Mouse (Mus musculus): Measurements from ENCODE around the gene 1700057G04Rik. TPM values are rescaled to one million over a fixed set of nuclear protein-coding genes. Genes with fewer than 3 reads are reported as not detected.

1700057G04Rik gene
- polyA plus RNA-seq, 1 experiment from 2014 or later: not detected

DNA sequence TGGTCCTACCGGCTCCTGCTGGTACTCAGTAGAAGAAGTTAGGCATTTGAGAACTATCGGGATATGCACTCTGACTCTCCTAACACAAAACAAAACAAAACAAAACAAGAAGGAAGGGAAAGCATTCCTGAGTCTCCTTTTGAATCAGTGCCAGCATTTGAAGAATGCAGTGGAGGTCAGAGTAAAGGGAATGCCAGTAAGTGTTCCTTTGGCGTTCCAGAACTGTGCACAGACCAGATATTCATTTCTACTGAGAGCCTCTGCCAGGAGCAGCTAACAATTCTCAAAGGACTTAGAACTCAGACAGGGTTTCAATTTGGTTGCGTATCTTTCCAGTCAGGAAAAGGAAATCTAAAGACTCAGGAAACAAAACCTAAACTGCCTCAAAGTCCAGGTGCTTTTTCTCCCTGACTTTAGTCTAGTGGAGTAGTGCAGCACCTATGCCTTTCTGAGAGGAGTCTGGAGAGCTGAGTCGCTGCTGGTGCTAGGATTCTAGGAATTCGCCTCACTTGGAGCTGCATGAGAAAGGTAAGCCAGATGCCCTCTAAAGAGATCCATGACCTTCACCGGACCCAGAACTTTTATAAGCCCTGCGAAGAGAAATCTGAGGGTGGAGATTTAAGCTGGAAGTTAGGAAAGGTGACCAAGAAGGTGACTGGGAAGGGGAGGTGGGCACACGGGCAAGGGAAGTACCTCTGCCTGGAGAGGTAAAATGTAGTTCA, 33.5 kb upstream of the 1700057G04Rik start, which contains the start of gene Plscr2:
Gene Plscr2 (plus strand): TSS at position 117 of the 722 bp plus-strand sequence.
- Histone ChIP-seq H3K4me2 (0 out of 2 replicates have a peak within 1 kb of the TSS, but pooled peaks have one; percentile 5), H3K27ac (0 out of 2 replicates have a peak within 1 kb of the TSS, but pooled peaks have one; percentile 22), H3K9me3 (no peaks in the 10 kb centered on the region), H3K9ac (no peak within 1 kb of the TSS), H3K4me1 (peaks cover 10% of the 10 kb centered on the region; the same call in 1 of the 2 replicates), H3K36me3 (peaks cover 3% of the 10 kb centered on the region), H3K27me3 (no peaks in the 10 kb centered on the region), H3K4me3 (no peak within 1 kb of the TSS)
- ATAC-seq (ENCODE audit: insufficient number of reproducible peaks, insufficient read depth, low FRiP score, low TSS enrichment, low read depth): peak; percentile 48; the same call in 1 of the 2 replicates
- 59% methylated on average over 9 of the region's 9 CpGs for WGBS

DNA sequence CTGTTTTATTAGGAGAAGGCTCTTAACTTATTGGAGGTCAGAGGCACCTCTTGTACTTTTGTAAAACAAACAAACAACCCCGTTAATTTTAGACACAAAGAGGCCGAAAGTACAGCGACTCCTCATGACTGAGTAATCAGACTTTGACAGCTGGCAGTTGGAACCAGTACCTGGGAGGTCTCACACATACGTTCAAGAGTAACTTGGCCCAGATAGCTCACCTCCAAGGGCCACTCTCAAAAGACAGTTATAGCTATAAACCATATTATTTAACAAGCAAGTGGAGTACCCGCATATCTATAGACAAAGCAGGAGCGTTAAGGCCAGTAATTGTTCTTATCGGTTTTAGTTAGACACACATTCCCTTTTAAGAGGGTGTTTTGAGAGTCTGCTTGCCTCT, 32.8 kb upstream of the 1700057G04Rik start:
- no peaks in the 10 kb centered on the region for H3K27me3 ChIP-seq
- H3K27ac ChIP-seq: no peak overlapping the region
- H3K4me2 ChIP-seq: no peak overlapping the region
- H3K36me3 ChIP-seq: no peaks in the 10 kb centered on the region
- H3K9me3 ChIP-seq: no peaks in the 10 kb centered on the region
- ATAC-seq (ENCODE audit: insufficient number of reproducible peaks, insufficient read depth, low FRiP score, low TSS enrichment, low read depth): no peak
- H3K9ac ChIP-seq: no peak overlapping the region
- H3K4me1 ChIP-seq: peaks cover 10% of the 10 kb centered on the region; the same call in 1 of the 2 replicates
- 77% methylated on average over 7 of the region's 7 CpGs for WGBS
- no peak overlapping the region for H3K4me3 ChIP-seq

DNA sequence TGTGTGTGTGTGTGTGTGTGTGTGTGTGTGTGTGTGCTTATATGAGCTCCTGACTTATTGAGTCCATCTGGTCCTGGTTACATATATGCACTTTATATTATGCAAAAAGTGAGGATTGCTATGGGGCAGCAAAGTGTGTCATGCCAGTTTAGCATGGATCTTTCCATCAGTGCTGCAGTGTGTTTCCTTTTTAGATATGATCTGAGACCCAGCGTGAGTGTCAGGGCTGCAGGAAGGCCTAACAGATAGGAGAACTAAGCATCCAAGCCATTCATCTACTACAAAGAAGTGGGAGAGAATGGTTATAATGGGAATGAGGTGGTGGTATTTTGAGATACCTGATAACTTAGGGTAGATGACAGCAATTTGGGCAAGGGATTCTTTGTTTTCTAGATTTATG, 29.1 kb upstream of the 1700057G04Rik start:
- peaks cover 12% of the 10 kb centered on the region; the same call in 1 of the 2 replicates for H3K4me1 ChIP-seq
- no peak for ATAC-seq (ENCODE audit: insufficient number of reproducible peaks, insufficient read depth, low FRiP score, low TSS enrichment, low read depth)
- no peaks in the 10 kb centered on the region for H3K9me3 ChIP-seq
- no peak overlapping the region for H3K9ac ChIP-seq
- no peaks in the 10 kb centered on the region for H3K36me3 ChIP-seq
- no peaks in the 10 kb centered on the region for H3K27me3 ChIP-seq
- no peak overlapping the region for H3K27ac ChIP-seq
- 67% methylated on average over 1 of the region's 1 CpGs for WGBS
- H3K4me2 ChIP-seq: no peak overlapping the region
- no peak overlapping the region for H3K4me3 ChIP-seq

DNA sequence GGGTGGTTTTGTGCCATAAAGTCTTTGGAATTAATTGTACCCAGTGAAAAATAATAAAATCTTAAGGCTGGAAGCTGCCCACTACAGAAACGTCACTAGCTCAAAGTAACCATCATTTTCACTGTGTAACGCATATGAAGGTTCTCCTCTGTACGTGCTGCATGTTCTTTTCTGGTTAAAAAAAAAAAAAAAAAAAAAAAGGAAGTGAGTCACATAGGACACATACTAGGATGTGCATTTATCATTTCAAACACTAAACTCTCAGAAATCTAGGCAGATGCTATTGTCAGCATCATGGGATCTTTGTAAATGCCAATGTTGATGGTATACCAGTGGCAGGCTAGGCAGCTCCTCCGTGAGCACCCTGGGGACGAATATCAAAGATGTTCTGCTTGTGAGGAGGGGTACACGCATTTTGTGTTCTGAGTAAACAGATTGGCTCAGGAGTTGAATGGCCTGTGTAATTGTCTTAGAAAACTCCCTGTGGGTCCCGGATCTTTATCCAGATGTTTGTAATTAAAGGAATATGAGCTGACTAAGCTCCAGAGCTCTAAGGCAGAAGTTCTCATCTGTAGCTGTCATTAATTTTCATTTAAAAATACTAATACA, 26.5 kb upstream of the 1700057G04Rik start:
- Histone ChIP-seq H3K9ac (no peak overlapping the region), H3K9me3 (no peaks in the 10 kb centered on the region), H3K27me3 (no peaks in the 10 kb centered on the region), H3K4me1 (0 out of 2 replicates have a peak, but pooled peaks cover 2% of the 10 kb centered on the region), H3K27ac (no peak overlapping the region), H3K4me3 (no peak overlapping the region), H3K36me3 (no peaks in the 10 kb centered on the region), H3K4me2 (no peak overlapping the region)
- no peak for ATAC-seq (ENCODE audit: insufficient number of reproducible peaks, insufficient read depth, low FRiP score, low TSS enrichment, low read depth)
- 19% methylated on average over 7 of the region's 7 CpGs for WGBS

DNA sequence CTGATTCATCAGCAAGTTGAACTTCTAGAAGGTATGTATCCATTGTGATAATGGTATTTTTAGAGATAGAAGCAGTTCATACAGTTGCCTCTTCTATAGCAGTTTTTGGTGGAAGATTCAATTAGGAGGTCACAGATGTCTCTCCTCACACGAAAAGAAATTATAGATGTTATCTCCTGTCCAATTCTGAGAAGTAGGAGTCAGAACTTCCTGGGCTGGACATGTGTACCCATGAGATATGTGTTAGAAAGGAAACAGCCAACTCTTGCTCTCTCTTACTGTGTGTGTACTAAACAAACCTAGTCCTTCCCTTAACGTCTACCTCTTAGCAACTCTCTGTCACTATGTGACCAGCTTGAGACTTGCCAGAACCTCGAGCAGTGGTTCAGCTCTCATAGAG, 19.5 kb upstream of the 1700057G04Rik start:
- Histone ChIP-seq H3K9ac (no peak overlapping the region), H3K36me3 (no peaks in the 10 kb centered on the region), H3K27ac (no peak overlapping the region), H3K4me2 (no peak overlapping the region), H3K9me3 (no peaks in the 10 kb centered on the region), H3K4me3 (no peak overlapping the region), H3K4me1 (no peaks in the 10 kb centered on the region), H3K27me3 (no peaks in the 10 kb centered on the region)
- ATAC-seq (ENCODE audit: insufficient number of reproducible peaks, insufficient read depth, low FRiP score, low TSS enrichment, low read depth): no peak
- 75% methylated on average over 3 of the region's 3 CpGs for WGBS

DNA sequence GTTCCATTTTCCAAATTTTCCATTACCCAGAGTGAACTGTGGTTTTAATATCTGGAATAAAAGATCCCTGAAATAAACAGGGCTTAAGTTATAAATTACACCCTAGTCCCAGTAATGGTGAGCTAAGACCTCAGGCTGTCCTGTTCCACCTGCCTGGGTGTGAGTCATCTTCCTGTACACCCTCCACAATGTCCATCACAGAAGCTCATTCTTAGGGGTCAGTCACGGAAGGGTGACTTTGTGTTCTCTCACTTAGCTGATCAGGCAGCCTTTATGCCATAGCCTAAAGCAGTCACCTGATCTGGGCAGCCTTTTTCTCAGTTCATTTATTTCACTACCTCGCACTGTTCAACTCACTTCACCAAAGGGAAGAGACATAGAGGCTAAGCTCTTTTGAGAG, 17.0 kb upstream of the 1700057G04Rik start:
- no peak for ATAC-seq (ENCODE audit: insufficient number of reproducible peaks, insufficient read depth, low FRiP score, low TSS enrichment, low read depth)
- Histone ChIP-seq H3K27me3 (no peaks in the 10 kb centered on the region), H3K4me3 (no peak overlapping the region), H3K36me3 (no peaks in the 10 kb centered on the region), H3K9ac (no peak overlapping the region), H3K4me1 (no peaks in the 10 kb centered on the region), H3K27ac (no peak overlapping the region), H3K9me3 (no peaks in the 10 kb centered on the region), H3K4me2 (no peak overlapping the region)
- WGBS: 46% methylated on average over 2 of the region's 2 CpGs

DNA sequence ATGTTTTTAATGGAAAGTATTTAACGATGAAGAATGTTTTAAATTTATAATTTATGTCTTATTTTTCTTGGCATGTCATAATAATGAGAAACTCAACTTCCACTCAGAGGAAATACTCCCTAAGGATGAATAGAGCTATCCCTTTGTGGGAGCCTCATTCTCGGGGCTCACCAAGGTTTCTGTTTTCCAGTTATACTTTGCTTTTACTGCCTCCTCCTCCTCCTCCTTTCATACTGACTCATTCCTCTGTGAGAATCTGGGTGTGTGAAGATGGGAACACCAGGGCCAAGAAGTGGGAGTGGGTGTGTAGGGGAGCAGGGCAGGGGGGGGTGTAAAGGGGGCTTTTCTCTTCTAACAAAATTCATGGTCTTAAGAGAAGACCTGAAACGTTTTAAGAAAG, 16.3 kb upstream of the 1700057G04Rik start:
- no peak overlapping the region for H3K4me2 ChIP-seq
- no peaks in the 10 kb centered on the region for H3K9me3 ChIP-seq
- no peak overlapping the region for H3K4me3 ChIP-seq
- 72% methylated on average over 3 of the region's 3 CpGs for WGBS
- H3K27me3 ChIP-seq: no peaks in the 10 kb centered on the region
- no peak overlapping the region for H3K27ac ChIP-seq
- no peaks in the 10 kb centered on the region for H3K4me1 ChIP-seq
- no peak for ATAC-seq (ENCODE audit: insufficient number of reproducible peaks, insufficient read depth, low FRiP score, low TSS enrichment, low read depth)
- no peaks in the 10 kb centered on the region for H3K36me3 ChIP-seq
- no peak overlapping the region for H3K9ac ChIP-seq

DNA sequence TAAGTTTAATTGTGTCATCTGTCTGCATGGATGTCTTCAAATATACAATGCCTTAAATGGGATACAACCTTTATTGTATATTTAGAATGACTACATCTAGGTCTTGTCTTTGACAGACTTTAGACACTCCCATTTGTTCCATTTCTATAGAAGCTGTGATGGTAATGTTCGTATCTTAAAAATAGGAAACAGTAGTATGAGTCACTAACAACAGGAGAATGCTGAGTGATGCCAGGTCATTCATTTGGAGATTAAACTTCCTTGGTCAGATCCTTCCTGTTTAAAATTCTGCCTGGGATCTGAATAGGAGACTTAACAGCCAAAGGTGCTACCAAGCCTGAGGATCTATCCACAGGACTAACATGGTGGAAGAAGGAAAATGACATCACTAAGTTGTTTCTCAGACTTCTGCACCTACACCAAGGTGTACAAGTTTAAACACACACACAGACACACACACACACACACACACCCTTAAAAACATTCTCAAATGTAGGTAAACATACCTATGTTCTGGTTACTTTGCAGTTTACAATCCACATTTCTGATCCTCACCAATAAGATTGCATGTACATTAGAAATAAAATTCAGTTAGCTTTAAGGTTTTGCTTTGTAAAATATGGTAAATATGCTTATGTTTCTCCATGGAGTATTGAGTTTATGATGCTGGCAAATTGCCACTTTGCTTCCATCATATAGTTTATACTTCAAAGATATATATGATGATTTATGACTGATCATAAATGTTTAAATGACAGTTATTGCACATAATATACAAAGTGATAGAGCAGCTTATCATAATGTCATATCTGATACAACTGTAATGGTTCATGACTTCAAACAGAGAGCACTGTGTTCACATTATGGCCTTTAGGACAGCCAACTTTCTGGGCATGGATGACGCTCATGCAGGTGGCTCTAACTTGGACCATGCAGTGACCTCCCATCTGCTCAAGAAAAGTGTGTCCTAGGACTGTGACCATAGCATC, 15.3 kb upstream of the 1700057G04Rik start:
- WGBS: 82% methylated on average over 2 of the region's 2 CpGs
- no peak for ATAC-seq (ENCODE audit: insufficient number of reproducible peaks, insufficient read depth, low FRiP score, low TSS enrichment, low read depth)

DNA sequence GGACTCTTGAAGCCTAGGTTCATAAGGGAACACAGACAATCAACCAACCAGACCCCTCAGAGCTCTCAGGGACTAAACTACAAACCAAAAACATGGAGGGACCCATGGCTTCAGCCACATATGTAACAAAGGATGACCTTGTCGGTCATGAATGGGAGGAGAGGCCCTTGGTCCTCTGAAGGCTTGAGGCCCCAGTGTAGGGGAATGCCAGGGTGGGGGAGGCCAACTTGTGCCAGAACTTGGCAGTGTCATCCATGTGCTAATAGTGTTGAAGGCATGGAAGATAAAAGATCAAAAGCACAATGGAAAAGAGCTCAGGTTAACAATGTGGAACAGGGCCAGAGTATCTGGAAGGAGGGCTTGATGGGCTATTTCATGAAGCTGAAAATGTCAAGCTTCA, 10.9 kb upstream of the 1700057G04Rik start:
- no peaks in the 10 kb centered on the region for H3K27me3 ChIP-seq
- H3K9ac ChIP-seq: no peak overlapping the region
- H3K4me3 ChIP-seq: no peak overlapping the region
- H3K4me2 ChIP-seq: no peak overlapping the region
- WGBS: 72% methylated on average over 1 of the region's 1 CpGs
- no peaks in the 10 kb centered on the region for H3K9me3 ChIP-seq
- no peak for ATAC-seq (ENCODE audit: insufficient number of reproducible peaks, insufficient read depth, low FRiP score, low TSS enrichment, low read depth)
- H3K4me1 ChIP-seq: no peaks in the 10 kb centered on the region
- no peaks in the 10 kb centered on the region for H3K36me3 ChIP-seq
- H3K27ac ChIP-seq: no peak overlapping the region

More for the DNA sequence above, 15.3 kb upstream of the 1700057G04Rik start:
- H3K9ac ChIP-seq: no peak overlapping the region
- no peak overlapping the region for H3K27ac ChIP-seq
- no peak overlapping the region for H3K4me3 ChIP-seq
- H3K9me3 ChIP-seq: no peaks in the 10 kb centered on the region
- H3K4me1 ChIP-seq: no peaks in the 10 kb centered on the region
- no peak overlapping the region for H3K4me2 ChIP-seq
- no peaks in the 10 kb centered on the region for H3K36me3 ChIP-seq
- H3K27me3 ChIP-seq: no peaks in the 10 kb centered on the region

DNA sequence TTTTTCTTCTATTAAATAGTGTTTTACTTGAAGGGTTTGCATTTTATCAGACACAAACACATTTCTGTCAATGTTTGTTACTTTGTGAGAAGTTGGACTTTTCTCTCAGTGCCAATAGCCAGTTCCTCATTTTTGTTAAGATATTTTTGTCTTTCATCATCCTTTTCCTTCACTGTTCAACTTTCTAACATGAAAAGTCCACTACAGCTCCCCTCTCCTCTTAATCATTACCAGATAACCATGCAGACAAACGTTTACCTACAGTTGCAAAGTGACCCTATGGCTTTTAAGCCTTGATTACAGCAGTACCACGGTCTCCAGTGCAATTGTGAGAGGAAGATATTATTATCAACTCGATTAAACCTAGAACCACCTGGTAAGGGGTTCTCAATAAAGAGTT, 8.0 kb upstream of the 1700057G04Rik start:
- no peaks in the 10 kb centered on the region for H3K4me1 ChIP-seq
- no peak overlapping the region for H3K4me2 ChIP-seq
- WGBS: 39% methylated on average over 3 of the region's 3 CpGs
- H3K9me3 ChIP-seq: no peaks in the 10 kb centered on the region
- no peaks in the 10 kb centered on the region for H3K36me3 ChIP-seq
- H3K27me3 ChIP-seq: no peaks in the 10 kb centered on the region
- no peak overlapping the region for H3K4me3 ChIP-seq
- no peak overlapping the region for H3K9ac ChIP-seq
- no peak for ATAC-seq (ENCODE audit: insufficient number of reproducible peaks, insufficient read depth, low FRiP score, low TSS enrichment, low read depth)
- H3K27ac ChIP-seq: no peak overlapping the region

DNA sequence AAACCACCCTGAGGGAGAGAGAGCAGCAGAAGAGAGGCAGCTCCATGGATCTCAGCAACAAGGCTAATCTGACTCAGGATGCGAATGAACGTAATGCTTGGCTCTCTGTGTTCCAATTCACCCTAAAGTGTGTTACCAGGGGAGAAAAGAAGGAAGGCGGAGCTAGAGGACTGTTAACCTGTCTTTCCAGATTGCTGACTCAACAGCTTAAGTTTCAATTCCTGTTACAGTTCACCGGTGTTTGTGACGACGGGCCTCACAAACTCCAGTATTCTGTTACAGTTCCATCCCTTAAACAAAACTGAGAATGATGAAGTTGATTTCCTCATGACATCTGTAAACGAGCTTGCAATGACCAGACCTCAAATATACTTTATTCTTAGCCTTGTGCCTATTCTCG, 4.1 kb upstream of the 1700057G04Rik start:
- H3K27me3 ChIP-seq: no peaks in the 10 kb centered on the region
- H3K36me3 ChIP-seq: no peaks in the 10 kb centered on the region
- H3K9ac ChIP-seq: no peak overlapping the region
- no peaks in the 10 kb centered on the region for H3K4me1 ChIP-seq
- H3K27ac ChIP-seq: no peak overlapping the region
- H3K4me2 ChIP-seq: no peak overlapping the region
- no peak overlapping the region for H3K4me3 ChIP-seq
- WGBS: 58% methylated on average over 8 of the region's 8 CpGs
- no peak for ATAC-seq (ENCODE audit: insufficient number of reproducible peaks, insufficient read depth, low FRiP score, low TSS enrichment, low read depth)
- no peaks in the 10 kb centered on the region for H3K9me3 ChIP-seq
